Mouse (Mus musculus): ENCODE measurements around the gene Vsir. TPM values are rescaled to one million over a fixed set of nuclear protein-coding genes. Genes with fewer than 3 reads are reported as not detected.

The Vsir gene
- 3.3 and 4.2 TPM in 2 replicates for polyA plus RNA-seq (2012; rRNA removed)

GRCm38 (mm10) chr10:60346701-60347405 lies at the start of gene Vsir:
Gene Vsir (plus strand): TSS chr10:60346851.

DNA sequence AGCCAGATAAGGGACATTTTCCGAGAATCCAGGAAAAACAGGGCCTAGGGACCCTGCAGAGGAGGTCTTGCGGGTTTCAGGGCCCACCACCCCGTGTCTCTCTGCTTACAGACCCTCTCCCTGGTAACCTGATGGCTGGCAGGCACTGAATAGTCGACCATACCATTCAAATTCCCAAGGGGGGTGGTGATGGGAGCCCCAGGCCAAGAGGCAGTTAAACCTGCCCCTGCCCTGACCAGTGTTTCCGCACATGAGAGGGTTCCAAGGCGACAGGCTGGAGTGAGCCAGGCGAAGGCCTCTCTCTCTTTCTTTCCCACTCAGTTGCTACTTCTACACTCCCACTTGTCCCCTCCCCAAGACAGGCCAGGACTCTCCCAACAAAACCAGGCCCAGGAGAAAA lies 52.8 kb downstream of the Vsir start, which contains the start of gene Gm17455:
Gene Gm17455 (plus strand): TSS at position 278 of the 400 bp plus-strand sequence.

Other genes starting within 250 kb of the Vsir start
- gene Spock2, start 240.6 kb upstream of the Vsir start, polyA plus RNA-seq (2012; rRNA removed) = 24.0 and 32.3 TPM in 2 replicates
- gene Chst3, start 127.6 kb upstream of the Vsir start, polyA plus RNA-seq (2012; rRNA removed) = 5.9 TPM in 2 replicates
- 309 and 374 TPM in 2 replicates for gene Psap, start 69.2 kb upstream of the Vsir start, polyA plus RNA-seq (2012; rRNA removed)
- gene Gm17455, start 52.9 kb downstream of the Vsir start, polyA plus RNA-seq (2012; rRNA removed) = 2.0 and 3.1 TPM in 2 replicates

Measured in central nervous system, embryonic 11.5 days (tissue).